Comparison of ENCODE assay signal across 19 mouse cellular contexts in genomic region chr2:64443171-64443570, GRCm38 (mm10).
A peak's percentile ranks its signal among the peaks of the same experiment; 100 is the strongest.
DNase-seq lines count a peak whose midpoint lies in the region; TF ChIP-seq lines count a peak whose summit lies in the region.
"Had no signal": no experiment of that assay in that cellular context is flagged by ENCODE, and none has a peak within 500 bp of the region (broad histone marks: within the 10 kb centered on the region; RNA-seq: fewer than 3 reads in every experiment).

No protein-coding gene starts in this region.

- H3K4me1 ChIP-seq in cerebellum, adult 2 months (ENCODE audit: control insufficient read depth, insufficient read depth, low read length), result no peaks in the 10 kb centered on the region; the same call in 1 of the 2 replicates
- H3K4me1 ChIP-seq: embryonic facial prominence, embryonic 15.5 days; limb, embryonic 12.5 days; liver, embryonic 15.5 days; midbrain, embryonic 15.5 days had no signal

- no peak for TF ChIP-seq CTCF in brain, embryonic 14.5 days (IDR thresholded peaks at IDR 0.05; ENCODE audit: borderline replicate concordance, extremely low read depth, insufficient read depth, insufficient read length)
- no peak for TF ChIP-seq CTCF in cerebellum, adult 2 months (IDR thresholded peaks at IDR 0.05; ENCODE audit: borderline replicate concordance, insufficient read depth, low read depth, low read length)

- no peak overlapping the region for H3K27ac ChIP-seq in cerebellum, adult 2 months (ENCODE audit: insufficient read depth, low read length)
- H3K27ac ChIP-seq: embryonic facial prominence, embryonic 15.5 days; forebrain, embryonic 10.5 days; layer of hippocampus, adult 2 months; limb, embryonic 12.5 days; liver, embryonic 15.5 days; midbrain, embryonic 15.5 days had no signal

- DNase-seq in kidney, adult 11 months, result peak; percentile 84
- no peak for DNase-seq in kidney, postnatal 4 days
- peak; percentile 19 for DNase-seq in brain, embryonic 14.5 days (ENCODE audit: low read depth)
- peak; percentile 56 to 78 for DNase-seq in cerebellum, adult 2 months
- peak; percentile 90 for DNase-seq in kidney, adult 9 months
- DNase-seq in thymus, postnatal 4 days, result no peak
- DNase-seq in thymus, postnatal 0 days (ENCODE audit: low spot score), result no peak
- DNase-seq: embryo, embryonic 11 days; gastrocnemius, postnatal 14 days; lung, postnatal 10 days; right cerebral cortex, adult 18-20 months; thymus, adult 18-20 months had no signal

- H3K4me3 ChIP-seq in cerebellum, adult 2 months (replicated peaks; ENCODE audit: insufficient read depth, low read depth, low read length), result no peak overlapping the region
- H3K4me3 ChIP-seq: embryonic facial prominence, embryonic 15.5 days; forebrain, embryonic 10.5 days; layer of hippocampus, adult 2 months; limb, embryonic 12.5 days; liver, embryonic 15.5 days; midbrain, embryonic 15.5 days had no signal

- H3K27me3 ChIP-seq in cerebellum, adult 2 months (ENCODE audit: control insufficient read depth, insufficient read depth, low read length), result no peaks in the 10 kb centered on the region
- H3K27me3 ChIP-seq: embryonic facial prominence, embryonic 15.5 days; limb, embryonic 12.5 days; liver, embryonic 15.5 days; midbrain, embryonic 15.5 days; Patski had no signal

- 8% methylated on average over 3 of the region's 3 CpGs for WGBS in cerebellum, adult 2 months

- no peak for TF ChIP-seq POLR2A in brain, embryonic 14.5 days (IDR thresholded peaks at IDR 0.05; ENCODE audit: borderline replicate concordance, extremely low read depth, insufficient read depth, insufficient read length, poor library complexity, severe bottlenecking)
- TF ChIP-seq POLR2A in cerebellum, adult 2 months (IDR thresholded peaks at IDR 0.05; ENCODE audit: borderline replicate concordance, insufficient read depth, low read length), result no peak

Comparison
In these comparisons a context has a peak if more than half of its experiments do, and no peak if none do; other contexts are left out.
1. DNase-seq: peak in kidney, adult 11 months (single experiment), brain, embryonic 14.5 days (single experiment), cerebellum, adult 2 months (2 of 2) and kidney, adult 9 months (single experiment); none in kidney, postnatal 4 days (0 of 2), thymus, postnatal 4 days (single experiment) and thymus, postnatal 0 days (single experiment).